In genomic region chr16:93981190-93981841, GRCm38 (mm10) we compare ENCODE assay signal across 20 mouse cellular contexts. TPM values are rescaled to one million over a fixed set of nuclear protein-coding genes. Genes with fewer than 3 reads are reported as not detected.
DNase-seq lines count a peak whose midpoint lies in the region; ATAC-seq and TF ChIP-seq lines count a peak whose summit lies in the region.
"Had no signal": no experiment of that assay in that cellular context is flagged by ENCODE, and none has a peak within 500 bp of the region (broad histone marks: within the 10 kb centered on the region; RNA-seq: fewer than 3 reads in every experiment).

No protein-coding gene starts in this region.

- no peak for ATAC-seq in embryonic facial prominence, embryonic 13.5 days (ENCODE audit: insufficient number of reproducible peaks, insufficient read depth, low FRiP score, low TSS enrichment, low read depth)

- TF ChIP-seq CTCF in layer of hippocampus, adult 2 months (conservative IDR thresholded peaks at IDR 0.05), result no peak
- no peak for TF ChIP-seq CTCF in testis, adult 2 months (IDR thresholded peaks at IDR 0.05; ENCODE audit: control insufficient read depth, insufficient read depth, insufficient replicate concordance, low read depth, low read length)

- H3K36me3 ChIP-seq in testis, adult 2 months (ENCODE audit: control insufficient read depth, insufficient read depth, low read length), result no peaks in the 10 kb centered on the region
- no peaks in the 10 kb centered on the region for H3K36me3 ChIP-seq in embryonic facial prominence, embryonic 13.5 days
- H3K36me3 ChIP-seq: liver, embryonic 13.5 days; lung, embryonic 15.5 days had no signal

- peaks cover 6% of the 10 kb centered on the region; the same call in 1 of the 2 replicates for H3K4me1 ChIP-seq in testis, adult 2 months (ENCODE audit: control insufficient read depth, insufficient read depth, low read length)
- H3K4me1 ChIP-seq in embryonic facial prominence, embryonic 13.5 days, result peaks cover 27% of the 10 kb centered on the region
- H3K4me1 ChIP-seq: lung, embryonic 15.5 days had no signal

- no peak overlapping the region for H3K4me3 ChIP-seq in layer of hippocampus, adult 2 months
- H3K4me3 ChIP-seq in testis, adult 2 months (ENCODE audit: control insufficient read depth, low read depth, low read length), result peak overlapping the region; percentile 93
- H3K4me3 ChIP-seq in embryonic facial prominence, embryonic 13.5 days, result no peak overlapping the region
- H3K4me3 ChIP-seq: liver, embryonic 13.5 days; lung, embryonic 15.5 days had no signal

- H3K27ac ChIP-seq in layer of hippocampus, adult 2 months, result 0 out of 2 replicates have a peak overlapping the region, but pooled peaks have one; percentile 39
- H3K27ac ChIP-seq in testis, adult 2 months (ENCODE audit: control insufficient read depth, insufficient read depth, low read depth, low read length), result 0 out of 2 replicates have a peak overlapping the region, but pooled peaks have one; percentile 5
- peak overlapping the region; percentile 45 for H3K27ac ChIP-seq in embryonic facial prominence, embryonic 13.5 days
- H3K27ac ChIP-seq: liver, embryonic 13.5 days; lung, embryonic 15.5 days had no signal

- 41% methylated on average over 15 of the region's 15 CpGs for WGBS in embryonic facial prominence, embryonic 13.5 days

- DNase-seq in layer of hippocampus, adult 2 months (ENCODE audit: low spot score in 2 of 2), result no peak
- DNase-seq in layer of hippocampus, adult 18-20 months (ENCODE audit: low spot score in 2 of 2), result no peak
- no peak for DNase-seq in testis, postnatal 14 days (ENCODE audit: low spot score)
- no peak for DNase-seq in MN1 (ENCODE audit: low spot score)
- DNase-seq in urinary bladder, adult 18-20 months (ENCODE audit: low spot score in 2 of 2), result no peak
- DNase-seq: adrenal gland, postnatal 10 days; B cell, adult 2 months; cerebellum, adult 2 months; kidney, adult 9 months; kidney, postnatal 36 days; liver, embryonic 13.5 days; right cerebral cortex, postnatal 4 days; thymus, postnatal 4 days had no signal

- no peak overlapping the region for H3K9ac ChIP-seq in embryonic facial prominence, embryonic 13.5 days
- H3K9ac ChIP-seq: liver, embryonic 13.5 days; lung, embryonic 15.5 days had no signal

- H3K27me3 ChIP-seq in testis, adult 2 months (ENCODE audit: control insufficient read depth, insufficient read depth, low read length), result no peaks in the 10 kb centered on the region
- H3K27me3 ChIP-seq in embryonic facial prominence, embryonic 13.5 days, result no peaks in the 10 kb centered on the region
- H3K27me3 ChIP-seq: liver, embryonic 13.5 days; lung, embryonic 15.5 days had no signal

- no peaks in the 10 kb centered on the region; the same call in 1 of the 2 replicates for H3K9me3 ChIP-seq in embryonic facial prominence, embryonic 13.5 days
- H3K9me3 ChIP-seq: liver, embryonic 13.5 days; lung, embryonic 15.5 days had no signal

- peak overlapping the region; percentile 12; the same call in 1 of the 2 replicates for H3K4me2 ChIP-seq in embryonic facial prominence, embryonic 13.5 days
- H3K4me2 ChIP-seq: liver, embryonic 13.5 days; lung, embryonic 15.5 days had no signal

- TF ChIP-seq POLR2A in testis, adult 2 months (IDR thresholded peaks at IDR 0.05; ENCODE audit: control insufficient read depth, low read depth, low read length), result no peak

RNA-seq across cellular contexts. Expression of gene Cldn14, which starts 27.3 kb away (rescaled TPM):
- under 1 TPM; 0.92 to 0.98 TPM for total RNA-seq in layer of hippocampus, adult 2 months (2021)
- total RNA-seq in layer of hippocampus, adult 18-20 months (2021), result 1 to 10 TPM in 1 of 2 experiments, under 1 TPM in 1; 0.58 to 1.1 TPM
- 1.0 and 2.3 TPM in 2 replicates for polyA plus RNA-seq in testis, adult 2 months (2012; rRNA removed)
- not detected in 2 replicates for polyA plus RNA-seq in embryonic facial prominence, embryonic 13.5 days (2015; fragmentation: Nextera tagmentation; extraction: Ambion mirVana)
- total RNA-seq: gastrocnemius, adult 18-20 months; hematopoietic stem cell, adult 5-6 weeks had no signal
- polyA plus RNA-seq: forebrain, embryonic 11.5 days; heart, embryonic 14.5 days; lung, embryonic 15.5 days had no signal
